Mouse (Mus musculus) cerebellum, adult 9-10 months (tissue): ENCODE results near the gene Top3b.
A peak's percentile ranks its signal among the peaks of the same experiment; 100 is the strongest.
"Not testable (repeated sequence)": the region's sequence is repeated elsewhere in the genome, so short reads cannot be mapped to it uniquely, and the experiment has no call there.

Experiments
- DNase-seq: peaks from one replicate; pipeline ENCODE4 v3.0.0; 2022

Gene Top3b

GRCm38 (mm10) chr16:16870617-16871331, at the start of gene Top3b, which contains the start of gene Vpreb1:
Gene Top3b, plus strand, starts transcription at chr16:16870736.
Gene Vpreb1, minus strand, starts transcription at chr16:16870843.
- DNase-seq = peak; percentile 90

- DNase-seq = no peak
These were observed 45.1 kb upstream of the Top3b start for GRCm38 (mm10) chr16:16825476-16825875.

- no peak for DNase-seq
These were observed 44.3 kb upstream of the Top3b start for GRCm38 (mm10) chr16:16826223-16826622.

GRCm38 (mm10) chr16:16828757-16829615, 41.5 kb upstream of the Top3b start, which contains the start of gene Spag6l:
Gene Spag6l, minus strand, starts transcription at chr16:16829456.
- DNase-seq = no peak

GRCm38 (mm10) chr16:16829671-16830070, 40.9 kb upstream of the Top3b start:
- no peak for DNase-seq

- DNase-seq = no peak
These were observed 21.3 kb upstream of the Top3b start for GRCm38 (mm10) chr16:16849196-16849595.

- no peak for DNase-seq
These were observed 18.1 kb upstream of the Top3b start for GRCm38 (mm10) chr16:16852411-16852810.

GRCm38 (mm10) chr16:16854836-16855235, 15.7 kb upstream of the Top3b start:
- no peak for DNase-seq

GRCm38 (mm10) chr16:16855541-16855940, 15.0 kb upstream of the Top3b start:
- DNase-seq = no peak

- DNase-seq = not testable (repeated sequence)
These were observed 14.5 kb upstream of the Top3b start for GRCm38 (mm10) chr16:16856054-16856453.

- DNase-seq = no peak
These were observed 13.6 kb upstream of the Top3b start for GRCm38 (mm10) chr16:16856731-16857476.

- DNase-seq = no peak
These were observed 8.2 kb upstream of the Top3b start for GRCm38 (mm10) chr16:16862288-16862687.

GRCm38 (mm10) chr16:16863978-16864377, 6.6 kb upstream of the Top3b start, which contains the start of gene Igll1:
Gene Igll1, minus strand, starts transcription at chr16:16863985.
- DNase-seq = no peak

- DNase-seq = no peak
These were observed 5.3 kb upstream of the Top3b start for GRCm38 (mm10) chr16:16865217-16865616.

GRCm38 (mm10) chr16:16865696-16866561, 4.6 kb upstream of the Top3b start:
- no peak for DNase-seq

- DNase-seq = no peak
These were observed 307 bp upstream of the Top3b start for GRCm38 (mm10) chr16:16870241-16870616.

- DNase-seq = no peak
These were observed 8.5 kb downstream of the Top3b start for GRCm38 (mm10) chr16:16879025-16879424.

GRCm38 (mm10) chr16:16888341-16888740, 17.8 kb downstream of the Top3b start:
- DNase-seq = no peak

- no peak for DNase-seq
These were observed 21.8 kb downstream of the Top3b start for GRCm38 (mm10) chr16:16892366-16892765.

- no peak for DNase-seq
These were observed 25.5 kb downstream of the Top3b start for GRCm38 (mm10) chr16:16896015-16896381.

- DNase-seq = peak; percentile 96
These were observed 26.0 kb downstream of the Top3b start, which contains the start of gene Ppm1f for GRCm38 (mm10) chr16:16896382-16897055. Gene Ppm1f, plus strand, starts transcription at chr16:16896469.
